Mouse (Mus musculus) retina, postnatal 7 days (tissue): ENCODE measurements around the gene Mageb3.
"Not testable (repeated sequence)": the region's sequence is repeated elsewhere in the genome, so short reads cannot be mapped to it uniquely, and the experiment has no call there.

ENCODE experiments used
- DNase-seq: peaks from one replicate; pipeline ENCODE4 v3.0.0-alpha.2; 2012; ENCODE audit warnings: low read depth, low spot score

Mageb3 gene

GRCm38 (mm10) chr2:121955765-121956223 lies at the start of gene Mageb3, which contains the start of gene Ctdspl2:
TSS of gene Mageb3 (minus strand) at chr2:121956092.
TSS of gene Ctdspl2 (plus strand) at chr2:121956001.
- DNase-seq, result peak; percentile 90

GRCm38 (mm10) chr2:121995738-121996137 lies 39.8 kb upstream of the Mageb3 start:
- DNase-seq, result no peak

- no peak for DNase-seq
Observed at GRCm38 (mm10) chr2:121957216-121957792, 1.4 kb upstream of the Mageb3 start.

- peak; percentile 93 for DNase-seq
Observed at GRCm38 (mm10) chr2:121956224-121957018, 529 bp upstream of the Mageb3 start.

GRCm38 (mm10) chr2:121954971-121955656 lies 778 bp downstream of the Mageb3 start:
- no peak for DNase-seq

GRCm38 (mm10) chr2:121943364-121943763 lies 12.5 kb downstream of the Mageb3 start:
- DNase-seq, result no peak

GRCm38 (mm10) chr2:121937624-121938023 lies 18.3 kb downstream of the Mageb3 start:
- not testable (repeated sequence) for DNase-seq

GRCm38 (mm10) chr2:121916047-121916970 lies 39.6 kb downstream of the Mageb3 start:
- DNase-seq, result no peak

- no peak for DNase-seq
Observed at GRCm38 (mm10) chr2:121909975-121910374, 45.9 kb downstream of the Mageb3 start.
